Mouse (Mus musculus) c-Kit-positive CD71-positive TER-119-negative erythroid progenitor cells, embryonic 14.5 days (primary cell): Measurements from ENCODE around the gene Nol12.

Experiments used
- DNase-seq: peaks from one replicate; pipeline ENCODE4 v3.0.0-alpha.2; 2013; ENCODE audit warnings: low read depth

Gene Nol12

GRCm38 (mm10) chr15:78916052-78916826 is 18.5 kb upstream of the Nol12 start:
- no peak for DNase-seq

DNA sequence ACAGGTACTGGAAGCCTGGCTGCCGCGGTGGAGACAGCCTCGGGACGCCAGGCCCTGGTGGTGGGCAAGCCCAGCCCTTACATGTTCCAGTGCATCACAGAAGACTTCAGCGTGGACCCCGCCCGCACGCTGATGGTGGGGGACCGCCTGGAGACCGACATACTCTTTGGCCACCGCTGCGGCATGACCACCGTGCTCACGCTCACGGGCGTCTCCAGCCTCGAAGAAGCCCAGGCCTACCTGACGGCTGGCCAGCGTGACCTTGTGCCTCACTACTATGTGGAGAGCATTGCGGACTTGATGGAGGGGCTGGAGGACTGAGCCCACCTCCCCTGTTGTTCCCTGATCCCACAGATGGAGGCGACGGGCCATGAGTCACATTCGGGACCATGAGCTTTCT is 16.6 kb upstream of the Nol12 start:
- DNase-seq = no peak

GRCm38 (mm10) chr15:78919914-78920313 is 14.8 kb upstream of the Nol12 start:
- DNase-seq = no peak

- DNase-seq = peak; percentile 81
Measured at GRCm38 (mm10) chr15:78922700-78923099, 12.0 kb upstream of the Nol12 start.

DNA sequence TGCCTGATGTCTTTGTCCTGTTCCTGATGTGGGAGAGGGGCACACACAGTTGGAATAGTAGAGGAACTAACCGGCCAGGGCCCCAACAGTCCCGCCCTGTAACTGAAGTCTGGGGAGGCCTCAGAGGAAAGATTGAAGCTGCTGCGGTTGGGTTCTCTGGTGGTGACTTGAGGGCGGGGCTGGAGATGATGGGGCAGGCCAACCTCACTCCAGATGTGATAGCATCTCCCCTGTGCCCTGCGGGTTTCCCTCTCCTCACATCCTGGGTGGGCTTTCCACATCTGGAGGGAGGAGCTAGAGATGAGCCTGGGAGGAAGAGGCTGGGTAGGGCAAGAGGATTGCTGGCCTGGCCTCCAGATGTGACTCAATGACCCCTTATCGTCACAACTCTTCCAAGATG is 11.1 kb upstream of the Nol12 start:
- DNase-seq = peak; percentile 74

DNA sequence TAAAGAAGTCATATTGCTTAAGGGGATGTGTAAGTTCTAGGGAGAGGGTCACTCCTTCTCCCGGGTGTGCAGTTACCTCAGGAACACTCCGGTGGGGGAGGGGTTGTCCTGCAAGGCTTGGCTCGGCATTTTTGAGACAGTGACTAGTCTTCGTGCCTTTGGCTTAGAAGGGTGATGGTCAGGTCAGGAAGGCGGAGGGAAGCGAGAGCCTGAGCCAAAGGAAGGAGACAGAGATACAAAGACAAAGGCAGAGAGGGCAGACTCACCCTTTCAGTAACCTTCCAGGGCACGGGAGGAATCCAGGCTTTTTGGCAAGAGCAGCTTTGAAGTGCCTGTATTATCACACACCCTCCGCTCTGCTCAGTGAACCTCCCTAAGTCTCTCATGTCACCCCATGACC is 9.6 kb upstream of the Nol12 start:
- no peak for DNase-seq

DNA sequence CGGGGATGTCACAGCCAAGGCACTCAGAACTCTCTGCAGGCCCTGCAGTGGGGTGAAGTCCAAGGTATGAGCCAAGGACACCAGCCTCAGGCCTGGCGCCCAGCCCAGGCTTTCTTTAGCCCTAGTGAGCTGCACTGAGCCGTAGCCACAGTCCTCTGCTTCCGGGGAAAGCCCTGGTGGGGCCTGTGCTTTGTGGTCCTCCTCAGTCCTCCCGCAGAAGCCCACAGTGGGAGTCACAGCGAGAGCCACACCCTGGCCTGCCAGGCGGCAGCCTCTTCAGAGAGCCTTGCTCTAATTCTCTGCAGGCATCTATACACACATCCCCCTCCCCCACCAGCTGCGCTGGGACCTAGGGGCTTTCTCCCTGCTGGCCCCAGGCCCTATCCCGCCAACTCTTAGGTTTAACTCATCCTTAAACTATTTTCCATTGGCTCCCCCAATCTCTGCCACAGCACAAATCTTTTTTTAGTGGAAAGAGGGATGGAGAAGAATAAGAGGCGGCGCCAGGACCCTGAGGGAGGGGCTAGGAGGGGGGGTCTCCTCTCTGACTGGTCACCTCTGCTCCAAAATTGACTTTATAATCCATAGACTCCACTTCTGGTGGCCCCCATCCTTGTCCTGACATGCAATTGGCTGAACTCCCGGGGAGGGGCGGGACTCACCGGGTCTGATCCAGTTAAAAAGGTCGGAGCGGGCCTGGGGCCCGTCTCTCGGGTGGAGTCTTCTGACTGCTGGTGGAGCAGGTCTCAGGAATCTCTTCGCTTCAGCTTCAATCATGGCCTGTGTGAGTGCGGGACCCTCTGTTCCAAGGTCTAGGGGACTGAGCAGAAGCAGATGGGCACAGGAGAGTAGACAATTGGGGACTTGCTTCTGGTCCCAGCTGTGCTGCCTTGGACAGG is 8.5 kb upstream of the Nol12 start, which contains the start of gene Lgals1:
Gene Lgals1, plus strand, starts transcription at position 705 of the 899 bp plus-strand sequence.
- peak; percentile 80 for DNase-seq

DNA sequence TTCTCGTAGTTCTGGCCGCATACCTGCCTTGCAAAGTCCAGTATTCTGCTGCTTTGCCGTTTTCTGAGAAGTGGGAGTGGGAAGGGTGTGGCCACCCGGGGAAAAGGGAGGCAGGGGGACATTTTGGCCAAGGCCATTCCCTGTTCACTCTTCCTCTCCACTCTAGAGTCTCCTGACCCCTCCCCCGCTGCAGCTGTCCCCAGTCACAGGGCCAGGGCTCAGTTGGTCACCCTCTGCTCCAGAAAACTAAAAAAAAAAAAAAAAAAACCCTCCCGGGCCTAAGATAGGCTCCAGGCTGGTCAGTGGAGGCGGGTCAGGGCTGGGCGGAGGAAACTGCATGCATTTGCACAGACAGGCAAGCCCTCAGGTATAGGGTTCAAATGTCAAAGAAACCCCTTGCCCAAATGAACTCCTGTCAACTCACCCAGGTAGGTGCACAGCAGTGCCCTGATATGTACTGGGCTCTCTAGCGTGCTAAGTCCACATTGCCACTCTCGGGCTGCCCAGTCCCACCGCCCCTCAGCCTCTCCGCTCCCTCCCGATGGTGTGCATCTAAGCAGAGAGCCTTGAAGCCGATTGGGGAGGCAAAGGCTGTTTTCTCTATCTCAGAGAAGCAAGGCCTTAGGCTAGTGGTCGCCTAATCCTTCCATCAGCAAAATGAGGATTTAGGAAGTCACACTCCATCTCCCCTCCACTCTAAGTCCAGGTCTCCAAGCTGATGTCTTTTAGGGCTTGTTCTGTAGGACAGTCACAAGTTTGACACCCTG is 7.5 kb upstream of the Nol12 start:
- DNase-seq = no peak

GRCm38 (mm10) chr15:78927788-78928457 is 6.8 kb upstream of the Nol12 start:
- no peak for DNase-seq

DNA sequence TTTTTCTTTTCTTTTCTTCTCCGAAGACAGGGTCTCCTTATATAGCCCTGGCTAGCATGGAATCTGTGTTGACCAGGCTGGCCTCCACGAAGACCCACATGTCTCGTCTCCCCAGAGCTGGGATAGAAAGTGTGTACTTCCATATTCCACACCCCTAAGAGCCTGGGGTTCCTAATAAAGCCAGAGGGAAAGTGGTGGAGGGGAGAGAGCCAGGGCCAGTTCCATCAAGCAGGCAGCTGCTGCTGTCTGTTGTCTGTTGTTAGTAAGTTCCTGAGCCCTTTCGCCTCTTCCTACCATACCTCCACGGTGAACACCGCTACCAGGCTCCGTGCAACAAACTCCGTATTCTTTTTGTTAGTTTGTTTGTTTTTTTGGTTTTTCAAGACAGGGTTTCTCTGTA is 6.2 kb upstream of the Nol12 start:
- DNase-seq = no peak

DNA sequence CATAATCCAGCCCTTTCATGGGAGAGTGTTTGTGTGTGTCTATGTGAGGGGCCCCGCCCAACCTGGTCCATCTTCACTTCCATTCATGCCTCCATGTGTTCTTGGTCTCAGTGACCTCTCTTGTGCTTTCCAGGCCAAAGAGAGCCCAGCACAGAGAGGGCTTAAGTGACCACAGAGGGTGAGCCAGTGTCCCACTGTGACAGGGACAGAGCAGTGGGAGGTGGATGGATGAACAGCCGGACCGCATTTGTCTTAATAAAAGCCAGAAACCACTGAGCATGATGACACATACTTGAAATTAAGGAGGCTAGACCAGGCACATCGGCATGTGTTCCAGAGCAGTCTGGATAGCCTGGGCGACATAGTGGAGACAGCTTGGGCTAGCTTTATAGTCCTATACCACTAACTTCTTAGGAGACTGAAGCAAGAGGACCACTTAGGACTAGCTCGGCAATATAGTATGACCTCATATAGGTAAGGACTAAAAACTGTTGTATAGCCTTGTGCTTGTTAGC is 4.5 kb upstream of the Nol12 start:
- no peak for DNase-seq

DNA sequence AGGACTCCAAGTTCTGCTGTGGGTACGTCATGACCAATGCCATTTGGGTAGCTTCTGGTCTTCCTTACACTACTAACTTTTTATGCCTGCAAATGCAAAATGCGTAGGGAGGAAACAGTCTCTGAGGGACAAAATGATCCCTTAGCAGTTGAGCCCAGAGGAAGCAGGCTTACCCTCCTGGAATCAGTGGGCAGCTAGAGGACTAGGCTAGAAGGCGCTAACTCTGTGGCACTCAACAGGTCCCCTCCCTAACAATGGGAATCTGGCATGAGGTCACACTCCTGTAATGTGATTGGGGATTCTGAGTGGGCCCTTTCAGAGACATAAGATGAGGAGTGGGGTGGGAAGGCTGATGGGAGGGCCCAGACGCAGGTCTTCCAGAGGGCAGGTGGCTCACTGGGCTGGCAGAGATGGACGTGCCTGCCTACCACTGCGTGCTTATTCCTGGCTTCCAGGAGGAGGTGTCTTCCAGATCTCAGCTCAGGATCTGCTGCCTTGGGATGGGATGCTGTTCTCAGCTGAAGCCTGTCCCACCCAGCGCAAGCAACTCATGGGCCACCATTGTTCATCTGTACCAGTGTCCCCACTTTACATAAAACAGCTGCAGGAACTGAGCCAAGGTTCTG is 3.8 kb upstream of the Nol12 start:
- no peak for DNase-seq

DNA sequence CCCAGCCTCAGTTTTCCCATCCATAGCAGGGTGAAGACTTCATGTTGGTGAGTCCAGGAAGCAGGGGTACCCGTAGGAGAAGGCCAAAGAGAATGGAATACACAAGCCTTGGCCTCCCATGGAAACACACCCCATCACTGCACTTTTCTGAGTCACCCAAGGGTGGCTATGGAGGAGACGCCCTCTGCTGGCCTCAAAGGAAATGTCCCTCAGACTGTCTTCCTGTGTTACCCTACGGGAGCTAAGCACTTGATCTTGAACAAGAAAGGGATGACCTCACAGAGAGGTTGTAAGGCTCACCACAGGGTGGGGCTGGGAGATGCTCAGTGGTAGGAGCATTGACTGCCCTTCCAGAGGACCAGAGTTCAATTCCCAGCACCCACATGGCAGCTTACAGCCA is 3.2 kb upstream of the Nol12 start:
- DNase-seq = peak; percentile 76

DNA sequence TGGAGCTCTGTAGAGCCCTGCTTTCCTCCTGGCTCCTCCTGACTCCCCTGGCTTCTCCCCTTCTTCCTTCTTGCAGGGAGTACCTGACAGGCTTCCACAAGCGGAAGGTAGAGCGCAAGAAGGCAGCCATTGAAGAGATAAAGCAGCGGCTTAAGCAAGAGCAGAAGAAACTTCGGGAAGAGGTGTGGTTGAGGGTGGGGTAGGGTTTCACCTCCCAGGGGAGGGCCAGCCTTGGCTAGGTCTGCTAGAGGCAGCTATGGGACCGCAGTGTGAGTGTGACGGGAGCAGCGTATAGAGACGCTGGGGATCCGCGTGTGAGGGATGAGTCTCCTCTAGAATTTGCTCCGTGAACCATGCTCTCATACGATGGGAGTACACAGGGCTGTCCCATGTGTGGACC is 1.7 kb downstream of the Nol12 start:
- DNase-seq = no peak

- no peak for DNase-seq
Measured at GRCm38 (mm10) chr15:78937311-78937710, 2.6 kb downstream of the Nol12 start.

DNA sequence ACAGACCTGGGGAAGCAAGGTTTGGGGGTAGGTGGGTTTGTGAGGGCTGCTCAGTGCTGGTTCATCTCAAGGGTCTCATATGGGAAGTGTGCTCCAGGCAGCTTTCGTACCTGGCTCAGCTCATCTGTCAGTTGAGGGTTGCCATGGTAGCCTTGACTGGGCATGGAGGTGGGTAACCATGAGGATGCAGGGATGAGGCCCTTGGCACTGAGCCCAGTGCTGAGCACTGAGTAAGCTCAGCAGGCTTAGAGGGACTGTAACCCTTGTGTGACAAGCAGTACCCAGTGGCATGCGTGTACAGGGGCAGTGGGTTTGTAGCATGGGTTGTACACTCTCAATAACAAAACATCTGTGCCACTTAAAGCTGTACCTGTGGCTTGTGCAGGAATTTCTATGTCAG is 3.2 kb downstream of the Nol12 start:
- DNase-seq = no peak

DNA sequence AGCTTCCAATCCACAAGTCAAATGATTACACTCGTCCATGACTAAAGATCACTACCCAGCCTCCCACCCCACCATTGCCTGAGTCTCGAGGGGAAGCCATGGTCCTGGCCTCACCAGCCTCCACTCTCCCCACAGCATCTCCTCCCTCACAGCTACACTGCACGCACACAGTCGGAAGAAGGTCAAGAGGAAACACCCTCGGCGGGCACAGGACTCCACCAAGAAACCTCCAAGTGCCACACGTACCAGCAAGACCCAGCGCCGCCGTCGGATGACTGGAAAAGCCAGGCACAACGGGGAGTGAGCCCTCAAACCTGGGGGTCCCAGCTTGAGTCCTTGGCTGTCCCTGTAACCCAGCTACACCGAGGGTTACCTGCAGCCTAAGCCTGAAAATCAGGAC is 5.6 kb downstream of the Nol12 start:
- no peak for DNase-seq

GRCm38 (mm10) chr15:78942663-78943062 is 7.9 kb downstream of the Nol12 start:
- no peak for DNase-seq

DNA sequence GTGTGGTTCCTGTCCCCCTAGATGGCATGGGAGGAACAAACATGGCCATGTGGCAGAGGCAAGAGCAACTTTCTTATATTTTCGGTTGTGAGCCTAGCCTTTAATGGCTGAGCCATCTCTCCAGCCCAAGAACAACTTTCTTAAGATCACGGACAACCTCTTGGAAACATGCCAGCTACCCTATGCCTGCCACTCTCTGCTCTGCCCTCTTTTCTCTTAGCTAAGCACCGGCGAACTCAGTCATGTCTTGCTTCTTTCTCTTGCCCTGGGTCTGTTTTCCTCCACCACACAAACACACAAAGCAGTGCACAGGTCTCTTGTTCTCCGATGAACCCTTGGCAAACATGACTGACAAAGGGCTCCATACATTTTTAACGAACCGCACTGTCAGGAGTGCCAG is 11.5 kb downstream of the Nol12 start:
- no peak for DNase-seq

- no peak for DNase-seq
Measured at GRCm38 (mm10) chr15:78947657-78948056, 12.9 kb downstream of the Nol12 start, which contains the start of gene Triobp. TSS of gene Triobp (plus strand) at chr15:78947724.

DNA sequence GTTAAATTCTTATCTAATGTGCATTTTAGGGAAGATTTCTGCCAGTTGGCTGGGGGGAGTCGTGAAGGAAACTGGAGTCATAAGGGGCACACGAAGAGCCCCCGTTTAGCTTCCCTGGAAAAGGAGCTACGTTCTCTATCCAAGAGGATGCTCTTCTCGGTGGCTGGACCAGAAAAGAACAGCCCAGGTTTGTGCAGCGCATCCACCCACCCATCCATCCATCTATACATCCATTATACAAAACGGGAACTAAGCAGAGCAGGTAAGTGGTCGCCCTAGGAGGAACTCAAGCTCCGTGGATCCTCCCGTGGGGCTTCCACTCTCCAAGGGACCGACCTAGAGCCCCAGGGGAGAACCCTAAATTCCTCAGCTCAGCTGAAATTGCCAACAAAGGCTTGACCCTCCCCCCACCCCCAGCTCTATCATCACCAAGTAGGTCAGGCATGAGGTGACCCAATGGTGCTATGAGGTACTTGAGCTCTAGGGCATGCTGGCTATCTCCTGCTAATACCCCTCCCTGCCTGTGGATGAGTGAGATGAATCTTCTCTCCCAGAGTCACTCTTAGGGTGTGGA is 13.5 kb downstream of the Nol12 start:
- DNase-seq = no peak
